Mouse (Mus musculus): ENCODE measurements around the gene Kcnk10.

Kcnk10 gene

DNA sequence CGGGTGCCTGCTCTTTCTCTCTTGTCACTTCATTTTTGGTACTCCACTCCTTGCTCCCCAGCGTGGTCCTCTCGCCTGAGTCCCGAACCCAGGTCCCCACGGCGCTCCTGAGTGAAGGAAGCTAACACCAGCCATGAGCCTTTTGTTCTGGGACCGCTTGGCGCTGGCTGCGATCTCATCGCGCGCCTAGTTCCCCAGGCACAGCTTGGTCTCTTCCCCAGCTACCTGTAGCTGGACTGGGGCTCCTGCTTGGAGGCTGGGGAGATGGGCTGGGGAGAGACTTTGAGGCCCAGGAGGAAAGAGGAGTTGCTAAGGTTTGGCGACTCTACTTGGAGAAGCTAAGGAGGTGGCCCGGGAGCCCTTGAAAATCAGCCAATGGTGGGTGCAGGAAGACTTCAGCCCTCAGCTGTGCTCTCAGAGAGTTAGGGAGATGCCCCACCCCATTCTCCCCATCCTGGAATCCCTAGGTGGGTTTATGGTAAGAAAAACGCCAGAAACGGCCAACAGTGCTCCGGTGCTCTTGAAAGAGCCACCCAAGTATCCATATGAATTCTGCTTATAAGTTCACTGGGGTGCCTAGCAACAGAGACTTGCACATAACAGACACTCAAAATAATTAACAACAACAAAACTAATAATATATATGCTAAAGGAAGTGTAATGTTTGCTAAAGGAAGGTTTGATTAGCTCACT is 2.8 kb downstream of the Kcnk10 start:
- H3K36me3 ChIP-seq (ENCODE audit: insufficient read depth, low read length) = no peaks in the 10 kb centered on the region
- 0 out of 2 replicates have a peak, but pooled peaks cover 2% of the 10 kb centered on the region for H3K9me3 ChIP-seq (ENCODE audit: low read length)
- H3K4me3 ChIP-seq (replicated peaks; ENCODE audit: low read length) = peak overlapping the region; percentile 84
- TF ChIP-seq CTCF (conservative IDR thresholded peaks at IDR 0.05; ENCODE audit: low read length) = no peak
- TF ChIP-seq NANOG (IDR thresholded peaks at IDR 0.05; ENCODE audit: borderline replicate concordance, low read length) = no peak
- TF ChIP-seq POU5F1 (IDR thresholded peaks at IDR 0.05; ENCODE audit: borderline replicate concordance, low read length) = no peak
- H3K27me3 ChIP-seq (ENCODE audit: insufficient read depth, low read length) = peaks cover 89% of the 10 kb centered on the region
- H3K4me1 ChIP-seq (replicated peaks; ENCODE audit: low read depth, low read length) = peaks cover 24% of the 10 kb centered on the region

DNA sequence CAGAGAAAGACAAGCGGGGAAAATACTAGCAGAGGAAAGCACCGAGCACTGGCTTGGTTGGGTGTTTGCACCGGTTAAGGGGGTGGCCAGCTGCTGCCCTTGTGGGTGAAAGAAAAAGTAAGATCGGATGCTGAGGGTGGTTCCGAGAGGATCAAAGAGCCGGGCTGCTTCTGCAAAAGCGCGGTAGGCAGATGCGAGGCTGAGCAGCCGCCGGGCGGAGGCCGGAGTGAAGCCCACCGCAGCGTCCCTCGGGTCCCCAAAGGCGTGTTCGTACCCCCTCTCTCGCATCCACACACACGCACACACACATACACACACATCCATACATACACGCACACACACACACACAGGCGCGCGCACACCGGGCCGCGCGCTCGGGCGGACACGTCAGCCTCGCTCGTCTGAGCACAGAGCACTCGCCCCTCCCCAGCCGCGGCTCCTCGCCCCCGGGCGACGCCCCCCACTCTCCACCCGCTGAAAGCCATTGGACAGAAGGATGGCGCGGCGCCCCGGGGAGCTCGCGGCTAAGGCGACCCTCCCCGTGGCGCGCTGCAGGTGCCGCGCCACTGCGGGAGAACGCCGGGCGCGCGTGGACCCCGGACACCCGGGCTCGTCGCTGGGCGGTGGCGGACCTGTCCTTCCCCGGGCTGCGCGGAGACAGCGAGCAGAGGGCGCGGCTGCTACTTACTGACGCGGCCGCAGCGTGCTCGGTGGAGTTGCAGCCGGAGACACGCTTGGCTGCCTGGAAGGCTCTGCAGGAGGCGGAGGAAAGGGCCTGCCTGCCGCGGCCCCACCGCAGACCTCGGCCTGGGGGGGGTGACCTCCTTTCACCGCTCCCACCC is 3.5 kb downstream of the Kcnk10 start:
- Histone ChIP-seq H3K9me3 (ENCODE audit: low read length) (0 out of 2 replicates have a peak, but pooled peaks cover 2% of the 10 kb centered on the region), H3K27me3 (ENCODE audit: insufficient read depth, low read length) (peaks cover 87% of the 10 kb centered on the region), H3K4me3 (replicated peaks; ENCODE audit: low read length) (peak overlapping the region; percentile 84), H3K4me1 (replicated peaks; ENCODE audit: low read depth, low read length) (peaks cover 24% of the 10 kb centered on the region), H3K36me3 (ENCODE audit: insufficient read depth, low read length) (no peaks in the 10 kb centered on the region)
- TF ChIP-seq NANOG (IDR thresholded peaks at IDR 0.05; ENCODE audit: borderline replicate concordance, low read length) (no peak), CTCF (conservative IDR thresholded peaks at IDR 0.05; ENCODE audit: low read length) (no peak), POU5F1 (IDR thresholded peaks at IDR 0.05; ENCODE audit: borderline replicate concordance, low read length) (no peak)

DNA sequence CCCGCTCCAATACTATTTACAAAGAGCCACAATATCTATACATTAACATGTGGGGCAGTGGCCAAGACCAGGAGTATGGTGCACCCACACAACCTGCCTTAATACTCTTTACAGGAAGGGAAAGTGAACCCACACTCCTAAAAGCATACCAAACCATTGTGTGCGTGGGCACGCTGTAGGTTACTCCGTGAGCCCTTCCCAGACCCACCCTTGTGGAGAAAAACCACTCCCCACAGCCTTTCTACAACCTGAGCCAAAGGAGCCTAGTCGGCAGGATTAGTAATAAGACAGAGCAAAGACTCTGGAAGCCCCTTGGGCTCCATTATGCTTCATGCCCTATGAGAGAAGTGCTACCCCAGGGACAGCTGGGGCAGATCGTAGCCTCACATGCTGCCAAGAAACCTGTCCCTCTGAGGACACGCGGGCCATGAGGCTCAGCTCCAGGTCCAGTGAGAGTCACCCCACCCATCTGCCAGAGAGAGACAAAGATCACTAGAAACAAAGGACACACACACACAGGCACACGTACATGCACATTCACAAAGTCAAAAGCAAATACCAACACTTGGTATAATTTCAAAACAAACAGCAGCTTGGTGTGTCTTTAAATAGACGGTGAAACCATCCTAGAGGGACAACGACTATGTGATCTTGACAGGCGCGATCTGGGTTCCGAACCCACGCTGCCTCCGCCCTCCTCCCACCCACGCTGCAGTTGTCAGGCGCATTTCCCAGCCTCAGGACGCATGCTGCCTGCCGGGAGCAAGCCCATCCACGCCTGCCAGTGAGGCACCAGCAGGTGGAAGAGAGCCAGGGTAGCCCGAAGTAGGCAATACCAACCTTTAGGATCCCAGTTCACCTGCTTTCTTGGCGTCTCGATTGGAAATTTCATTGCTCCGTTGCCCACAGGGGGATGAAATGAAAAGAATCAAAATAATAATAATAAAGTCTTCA is 4.5 kb downstream of the Kcnk10 start:
- 0 out of 2 replicates have a peak, but pooled peaks cover 2% of the 10 kb centered on the region for H3K9me3 ChIP-seq (ENCODE audit: low read length)
- peaks cover 90% of the 10 kb centered on the region for H3K27me3 ChIP-seq (ENCODE audit: insufficient read depth, low read length)
- no peaks in the 10 kb centered on the region for H3K36me3 ChIP-seq (ENCODE audit: insufficient read depth, low read length)
- peak overlapping the region; percentile 84 for H3K4me3 ChIP-seq (replicated peaks; ENCODE audit: low read length)
- TF ChIP-seq POU5F1 (IDR thresholded peaks at IDR 0.05; ENCODE audit: borderline replicate concordance, low read length) = no peak
- H3K4me1 ChIP-seq (replicated peaks; ENCODE audit: low read depth, low read length) = peaks cover 24% of the 10 kb centered on the region

DNA sequence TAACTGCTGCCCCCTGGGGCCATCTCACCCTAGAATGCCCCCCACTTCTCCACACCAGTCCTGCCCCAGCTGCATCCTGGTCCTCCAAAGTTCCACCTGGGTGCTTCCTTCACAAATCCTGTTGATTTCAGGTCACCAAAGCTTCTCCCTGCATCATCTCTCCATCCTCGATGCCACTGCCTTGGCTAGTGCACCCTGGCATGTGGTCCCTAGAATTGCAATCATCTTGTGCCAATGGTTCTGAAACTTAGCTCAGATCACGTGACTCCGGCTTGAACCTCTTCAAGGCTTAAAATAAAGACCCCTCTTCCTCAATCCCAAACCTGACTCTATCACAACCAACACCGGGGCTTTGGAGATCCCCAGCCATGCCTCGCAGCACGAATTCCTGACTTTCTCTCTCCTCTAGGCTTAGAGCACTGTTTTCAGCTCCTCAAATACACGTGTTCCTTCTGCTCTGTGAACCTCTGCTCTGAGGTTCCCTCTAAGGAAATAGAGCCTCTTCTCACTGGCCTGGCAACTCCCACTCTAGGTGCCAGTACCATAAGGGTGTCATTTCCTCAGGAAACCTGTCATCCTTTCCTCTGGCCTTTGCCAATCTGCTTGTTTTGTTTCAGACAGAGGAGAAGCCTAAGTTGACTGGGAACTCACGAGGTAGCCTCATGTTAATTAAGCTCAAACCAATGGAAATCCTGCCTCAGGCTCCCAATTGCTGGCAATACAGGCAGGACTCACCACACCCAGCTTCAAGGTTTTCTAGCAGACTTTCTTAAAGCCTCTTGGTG is 6.0 kb downstream of the Kcnk10 start:
- TF ChIP-seq POU5F1 (IDR thresholded peaks at IDR 0.05; ENCODE audit: borderline replicate concordance, low read length) (no peak), CTCF (conservative IDR thresholded peaks at IDR 0.05; ENCODE audit: low read length) (no peak), NANOG (IDR thresholded peaks at IDR 0.05; ENCODE audit: borderline replicate concordance, low read length) (no peak)
- Histone ChIP-seq H3K36me3 (ENCODE audit: insufficient read depth, low read length) (no peaks in the 10 kb centered on the region), H3K4me3 (replicated peaks; ENCODE audit: low read length) (no peak overlapping the region), H3K4me1 (replicated peaks; ENCODE audit: low read depth, low read length) (peaks cover 19% of the 10 kb centered on the region), H3K9me3 (ENCODE audit: low read length) (0 out of 2 replicates have a peak, but pooled peaks cover 2% of the 10 kb centered on the region), H3K27me3 (ENCODE audit: insufficient read depth, low read length) (peaks cover 80% of the 10 kb centered on the region)

DNA sequence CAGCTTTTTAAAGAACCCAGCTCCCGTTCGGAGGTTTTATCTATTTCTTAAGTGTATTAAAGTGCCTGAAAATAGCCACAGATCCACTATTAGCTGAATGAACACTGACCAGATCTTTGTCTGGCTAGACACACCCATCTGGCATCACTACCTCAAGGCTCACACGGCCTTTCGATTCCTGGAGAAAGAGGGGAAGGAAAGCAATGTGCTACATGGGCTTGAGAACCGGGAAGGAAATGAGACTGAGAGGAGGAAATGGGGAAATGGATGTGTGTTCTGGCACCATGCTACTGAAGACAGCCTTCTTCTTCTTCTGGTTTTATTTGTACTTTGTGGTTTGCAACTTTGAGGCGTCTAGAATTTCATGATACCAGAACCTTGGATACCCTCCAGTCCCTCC is 8.7 kb downstream of the Kcnk10 start:
- Histone ChIP-seq H3K27me3 (ENCODE audit: insufficient read depth, low read length) (peaks cover 53% of the 10 kb centered on the region), H3K4me3 (replicated peaks; ENCODE audit: low read length) (no peak overlapping the region), H3K4me1 (replicated peaks; ENCODE audit: low read depth, low read length) (peaks cover 14% of the 10 kb centered on the region), H3K9me3 (ENCODE audit: low read length) (no peaks in the 10 kb centered on the region), H3K36me3 (ENCODE audit: insufficient read depth, low read length) (no peaks in the 10 kb centered on the region)
- no peak for TF ChIP-seq POU5F1 (IDR thresholded peaks at IDR 0.05; ENCODE audit: borderline replicate concordance, low read length)
- TF ChIP-seq NANOG (IDR thresholded peaks at IDR 0.05; ENCODE audit: borderline replicate concordance, low read length) = no peak
- TF ChIP-seq CTCF (conservative IDR thresholded peaks at IDR 0.05; ENCODE audit: low read length) = no peak

DNA sequence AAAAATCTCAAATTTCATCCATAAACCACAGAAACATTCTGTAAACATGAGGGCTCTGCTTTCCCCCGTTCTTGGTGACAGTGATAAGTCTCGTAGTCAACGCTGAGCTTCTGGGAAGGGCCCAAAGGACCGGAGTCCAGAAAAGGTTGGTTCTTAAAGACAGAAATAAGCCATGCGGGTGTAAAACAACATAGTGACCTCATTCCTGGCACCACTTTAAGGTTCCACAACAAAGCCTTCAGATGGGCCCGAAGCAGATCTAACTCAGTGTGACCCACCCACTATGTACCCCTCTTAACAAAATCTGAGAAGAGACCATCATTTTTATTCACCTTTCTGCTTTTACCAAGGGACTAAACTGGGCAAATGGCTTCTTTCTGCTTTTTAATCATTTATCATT is 10.2 kb downstream of the Kcnk10 start:
- no peaks in the 10 kb centered on the region for H3K9me3 ChIP-seq (ENCODE audit: low read length)
- H3K27me3 ChIP-seq (ENCODE audit: insufficient read depth, low read length) = peaks cover 39% of the 10 kb centered on the region
- no peak overlapping the region for H3K4me3 ChIP-seq (replicated peaks; ENCODE audit: low read length)
- no peak for TF ChIP-seq POU5F1 (IDR thresholded peaks at IDR 0.05; ENCODE audit: borderline replicate concordance, low read length)
- TF ChIP-seq CTCF (conservative IDR thresholded peaks at IDR 0.05; ENCODE audit: low read length) = no peak
- TF ChIP-seq NANOG (IDR thresholded peaks at IDR 0.05; ENCODE audit: borderline replicate concordance, low read length) = no peak
- H3K4me1 ChIP-seq (replicated peaks; ENCODE audit: low read depth, low read length) = 0 out of 2 replicates have a peak, but pooled peaks cover 2% of the 10 kb centered on the region
- H3K36me3 ChIP-seq (ENCODE audit: insufficient read depth, low read length) = no peaks in the 10 kb centered on the region

DNA sequence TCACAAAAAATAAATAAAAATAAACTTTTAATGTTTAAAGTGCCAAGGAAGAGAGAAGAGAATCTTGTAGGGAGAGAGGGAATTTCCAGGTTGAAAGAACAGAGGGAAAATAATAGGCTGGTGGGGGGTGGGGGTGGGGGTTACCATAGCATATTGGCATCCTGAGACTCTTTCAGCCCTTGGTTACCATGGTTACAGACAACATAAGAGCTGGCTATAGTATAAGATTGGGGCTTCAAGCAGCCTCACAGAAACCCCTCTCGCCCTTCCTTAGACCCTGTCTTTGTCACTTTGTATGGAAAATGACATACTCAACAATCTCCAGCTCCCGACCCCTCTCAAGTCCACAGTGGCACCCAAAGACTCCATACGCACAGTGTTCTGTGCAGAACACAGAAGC is 13.7 kb downstream of the Kcnk10 start:
- H3K4me3 ChIP-seq (replicated peaks; ENCODE audit: low read length) = no peak overlapping the region
- TF ChIP-seq NANOG (IDR thresholded peaks at IDR 0.05; ENCODE audit: borderline replicate concordance, low read length) (no peak), CTCF (conservative IDR thresholded peaks at IDR 0.05; ENCODE audit: low read length) (no peak), POU5F1 (IDR thresholded peaks at IDR 0.05; ENCODE audit: borderline replicate concordance, low read length) (no peak)
- peaks cover 10% of the 10 kb centered on the region; the same call in 1 of the 2 replicates for H3K27me3 ChIP-seq (ENCODE audit: insufficient read depth, low read length)
- no peaks in the 10 kb centered on the region for H3K9me3 ChIP-seq (ENCODE audit: low read length)
- H3K4me1 ChIP-seq (replicated peaks; ENCODE audit: low read depth, low read length) = no peaks in the 10 kb centered on the region
- no peaks in the 10 kb centered on the region for H3K36me3 ChIP-seq (ENCODE audit: insufficient read depth, low read length)
